Mouse (Mus musculus) liver, embryonic 14.5 days (tissue): Measurements from ENCODE around the gene Hist1h2af. TPM values are rescaled to one million over a fixed set of nuclear protein-coding genes. Genes with fewer than 3 reads are reported as not detected.
"Not testable (repeated sequence)": the region's sequence is repeated elsewhere in the genome, so short reads cannot be mapped to it uniquely, and the experiment has no call there.

Source experiments
- ATAC-seq: fragments of 200-750 bp; cut with Nextera tagmentation; 2 replicates; pipeline ENCODE4 v1.8.0; 2017; ENCODE audit warnings: moderate number of reproducible peaks, mild to moderate bottlenecking, moderate library complexity; ENCODE audit not compliant: insufficient read depth
- DNase-seq, 3 experiments: peaks; one replicate each; pipeline ENCODE4 v3.0.0-alpha.2; 2012 to 2013; ENCODE audit warnings: low read depth in 3 of 3, low spot score in 3 of 3
- H3K27ac ChIP-seq: fragments of 300-500 bp; sonication (generic); 2 replicates; pipeline ENCODE4 v1.5.1; 2014; ENCODE audit warnings: moderate library complexity, mild to moderate bottlenecking, control low read depth, inconsistent platforms
- H3K27me3 ChIP-seq: fragments of 300-500 bp; sonication (generic); 2 replicates; pipeline ENCODE4 v1.6.1; 2014; ENCODE audit warnings: mild to moderate bottlenecking, low read length, moderate library complexity; ENCODE audit not compliant: control insufficient read depth, insufficient read depth
- H3K36me3 ChIP-seq: fragments of 300-500 bp; sonication (generic); replicated peaks from 2 replicates; pipeline ENCODE4 v1.6.1; 2014; ENCODE audit warnings: low read depth; ENCODE audit not compliant: control insufficient read depth, insufficient read depth
- H3K4me1 ChIP-seq, 2 experiments: fragments of 200-500 bp in 1 of 2; fragments of 300-500 bp in 1 of 2; sonication (generic) in 1 of 2; replicated peaks; 2 replicates each; pipeline ENCODE4 v1.6.1; 2012 to 2014; ENCODE audit warnings: antibody characterized with exemption in 1 of 2, inconsistent platforms in 1 of 2, low read length in 1 of 2; ENCODE audit not compliant: control insufficient read depth in 2 of 2, insufficient read depth in 2 of 2
- H3K4me2 ChIP-seq: fragments of 300-500 bp; sonication (generic); 2 replicates; pipeline ENCODE4 v1.6.1; 2014; ENCODE audit warnings: low read depth, mild to moderate bottlenecking, control low read depth, moderate library complexity
- H3K4me3 ChIP-seq, 2 experiments: fragments of 200-500 bp in 1 of 2; fragments of 300-500 bp in 1 of 2; sonication (generic) in 1 of 2; 2 replicates each; pipeline ENCODE4 v1.5.1; 2012 to 2014; ENCODE audit warnings: low read depth in 2 of 2, low read length in 2 of 2, mild to moderate bottlenecking in 2 of 2, control low read depth in 1 of 2, inconsistent platforms in 1 of 2, moderate library complexity in 1 of 2; ENCODE audit not compliant: insufficient read depth in 1 of 2
- H3K9ac ChIP-seq: fragments of 300-500 bp; sonication (generic); replicated peaks from 2 replicates; pipeline ENCODE4 v1.6.1; 2014; ENCODE audit warnings: mild to moderate bottlenecking, control low read depth, moderate library complexity
- H3K9me3 ChIP-seq: fragments of 300-500 bp; sonication (generic); 2 replicates; pipeline ENCODE4 v1.6.1; 2016; ENCODE audit warnings: low read length, mixed read lengths; ENCODE audit not compliant: control insufficient read depth
- CTCF ChIP-seq: IDR thresholded peaks from 2 replicates; pipeline ENCODE4 v1.5.1; 2016; ENCODE audit warnings: antibody characterized with exemption, low read depth, control low read depth
- EP300 ChIP-seq: IDR thresholded peaks from 2 replicates; pipeline ENCODE4 v1.6.1; 2016; ENCODE audit warnings: antibody characterized with exemption, low read depth
- WGBS: fragments of 180-500 bp; shearing (Covaris S2); extraction: QIAGEN DNeasy Blood & Tissue Kit; methylation state at CpG from one replicate; pipeline ENCODE4 v1.1.7; 2014; ENCODE audit not compliant: insufficient replicate concordance; 5-methylcytosine and 5-hydroxymethylcytosine counted together
- polyA plus RNA-seq, 2 experiments: library from polyadenylated mRNA; depleted of rRNA in 1 of 2; stranded (reverse) in 1 of 2; unstranded in 1 of 2; fragments of >200 nt; fragmentation: Nextera tagmentation in 1 of 2; extraction: Ambion mirVana in 1 of 2; gene quantifications; 2 replicates each; pipeline versions ENCODE4 v1.2.1 to v1.2.3; 2012 to 2014

Gene Hist1h2af
- polyA plus RNA-seq, 2 experiments, result 14.2 to 375 TPM

GRCm38 (mm10) chr13:23538249-23538648, 4.5 kb downstream of the Hist1h2af start:
- TF ChIP-seq EP300 (no peak), CTCF (no peak)
- Histone ChIP-seq H3K4me3 (no peak overlapping the region), H3K4me2 (peak overlapping the region; percentile 95), H3K4me1 (peaks cover 17 to 23% of the 10 kb centered on the region in 2 experiments), H3K36me3 (no peaks in the 10 kb centered on the region), H3K9me3 (no peaks in the 10 kb centered on the region), H3K9ac (peak overlapping the region; percentile 55), H3K27me3 (no peaks in the 10 kb centered on the region), H3K27ac (peak overlapping the region; percentile 100)
- WGBS, result 72% methylated on average over 5 of the region's 5 CpGs
- no peak for DNase-seq
- ATAC-seq, result no peak

DNA sequence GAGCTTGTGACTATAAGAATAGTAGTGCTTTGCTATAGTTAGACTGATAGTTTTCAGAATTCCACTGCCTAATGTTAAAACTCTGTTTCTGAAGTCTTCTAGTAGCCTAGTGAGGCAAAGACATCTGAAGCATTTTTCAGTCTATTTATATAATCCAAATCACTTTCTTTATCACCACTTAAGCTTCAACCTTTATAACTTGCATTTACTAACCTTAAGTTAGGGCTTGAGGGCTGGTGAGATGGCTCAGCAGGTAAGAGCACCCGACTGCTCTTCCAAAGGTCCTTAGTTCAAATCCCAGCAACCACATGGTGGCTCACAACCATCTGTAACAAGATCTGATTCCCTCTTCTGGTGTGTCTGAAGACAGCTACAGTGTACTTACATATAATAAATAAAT, 6.1 kb downstream of the Hist1h2af start:
- H3K36me3 ChIP-seq, H3K27me3 ChIP-seq, H3K4me3 ChIP-seq, ATAC-seq, H3K9me3 ChIP-seq, H3K4me2 ChIP-seq, DNase-seq: not testable (repeated sequence)
- 79% methylated on average over 1 of the region's 1 CpGs for WGBS
- Histone ChIP-seq H3K9ac (peak overlapping the region; percentile 53), H3K4me1 (peaks cover 17 to 21% of the 10 kb centered on the region in 2 experiments), H3K27ac (peak overlapping the region; percentile 100)

- Histone ChIP-seq H3K36me3 (no peaks in the 10 kb centered on the region), H3K9me3 (no peaks in the 10 kb centered on the region), H3K4me1 (peaks cover 17 to 24% of the 10 kb centered on the region in 2 experiments), H3K27me3 (no peaks in the 10 kb centered on the region), H3K4me2 (peak overlapping the region; percentile 90), H3K9ac (peak overlapping the region; percentile 65), H3K27ac (peak overlapping the region; percentile 76), H3K4me3 (peak overlapping the region in 1 of 2 experiments; percentile 66; a peak in 3 of 4 replicates)
- DNase-seq, result no peak
- TF ChIP-seq EP300 (no peak), CTCF (no peak)
- no peak for ATAC-seq
- 61% methylated on average over 3 of the region's 3 CpGs for WGBS
Observed at GRCm38 (mm10) chr13:23541497-23541896, 7.8 kb downstream of the Hist1h2af start.

- peak overlapping the region; percentile 66 to 75 for H3K4me3 ChIP-seq
- H3K4me2 ChIP-seq, result peak overlapping the region; percentile 90
- 0 out of 2 replicates have a peak, but pooled peaks have one; percentile 1 for ATAC-seq
- not testable (repeated sequence) for H3K36me3 ChIP-seq, H3K9me3 ChIP-seq, H3K27me3 ChIP-seq, DNase-seq
- peaks cover 9 to 18% of the 10 kb centered on the region in 2 experiments for H3K4me1 ChIP-seq
- peak overlapping the region; percentile 99 for H3K27ac ChIP-seq
- H3K9ac ChIP-seq, result peak overlapping the region; percentile 96
- WGBS, result 4% methylated on average over 3 of the region's 3 CpGs
- TF ChIP-seq EP300, result peak; percentile 4; the same call in 1 of the 2 replicates
Observed at GRCm38 (mm10) chr13:23542225-23542980, 8.7 kb downstream of the Hist1h2af start.

DNA sequence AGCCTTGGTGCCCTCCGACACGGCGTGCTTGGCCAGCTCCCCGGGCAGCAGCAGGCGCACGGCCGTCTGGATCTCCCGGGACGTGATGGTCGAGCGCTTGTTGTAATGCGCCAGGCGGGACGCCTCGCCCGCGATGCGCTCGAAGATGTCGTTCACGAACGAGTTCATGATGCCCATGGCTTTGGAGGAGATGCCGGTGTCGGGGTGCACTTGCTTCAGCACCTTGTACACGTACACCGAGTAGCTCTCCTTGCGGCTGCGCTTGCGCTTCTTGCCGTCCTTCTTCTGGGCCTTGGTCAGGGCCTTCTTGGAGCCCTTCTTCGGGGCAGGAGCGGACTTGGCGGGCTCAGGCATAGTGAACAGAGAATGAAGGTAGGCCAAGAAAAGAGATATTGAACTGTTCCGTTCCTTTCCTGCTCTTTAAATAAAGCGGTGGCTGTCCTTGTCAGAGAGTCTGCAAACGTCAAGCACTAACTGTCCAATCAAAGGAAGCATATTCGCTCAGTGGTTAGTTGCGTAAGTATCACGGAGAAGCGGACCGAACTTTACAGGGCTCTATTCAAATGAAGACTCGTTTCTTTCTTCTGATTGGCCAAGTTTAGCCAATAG, 9.4 kb downstream of the Hist1h2af start, which contains the start of gene Hist1h2bh:
Hist1h2bh (minus strand) TSS at position 394 of the 609 bp plus-strand sequence.
- H3K27ac ChIP-seq, result peak within 1 kb of the TSS; percentile 99
- H3K9ac ChIP-seq, result peak within 1 kb of the TSS; percentile 96
- WGBS, result under 1% methylated on average over 28 of the region's 42 CpGs
- peak within 1 kb of the TSS; percentile 66 to 75 for H3K4me3 ChIP-seq
- peak; percentile 74 for TF ChIP-seq EP300
- H3K27me3 ChIP-seq, H3K36me3 ChIP-seq, H3K9me3 ChIP-seq: not testable (repeated sequence)
- H3K4me1 ChIP-seq, result peaks cover 7 to 17% of the 10 kb centered on the region in 2 experiments
- H3K4me2 ChIP-seq, result peak within 1 kb of the TSS; percentile 90
- peak; percentile 96 to 97 (median 97) for DNase-seq
- peak; percentile 85 for ATAC-seq
